Mouse (Mus musculus): ENCODE results near the gene Adarb2.

DNA sequence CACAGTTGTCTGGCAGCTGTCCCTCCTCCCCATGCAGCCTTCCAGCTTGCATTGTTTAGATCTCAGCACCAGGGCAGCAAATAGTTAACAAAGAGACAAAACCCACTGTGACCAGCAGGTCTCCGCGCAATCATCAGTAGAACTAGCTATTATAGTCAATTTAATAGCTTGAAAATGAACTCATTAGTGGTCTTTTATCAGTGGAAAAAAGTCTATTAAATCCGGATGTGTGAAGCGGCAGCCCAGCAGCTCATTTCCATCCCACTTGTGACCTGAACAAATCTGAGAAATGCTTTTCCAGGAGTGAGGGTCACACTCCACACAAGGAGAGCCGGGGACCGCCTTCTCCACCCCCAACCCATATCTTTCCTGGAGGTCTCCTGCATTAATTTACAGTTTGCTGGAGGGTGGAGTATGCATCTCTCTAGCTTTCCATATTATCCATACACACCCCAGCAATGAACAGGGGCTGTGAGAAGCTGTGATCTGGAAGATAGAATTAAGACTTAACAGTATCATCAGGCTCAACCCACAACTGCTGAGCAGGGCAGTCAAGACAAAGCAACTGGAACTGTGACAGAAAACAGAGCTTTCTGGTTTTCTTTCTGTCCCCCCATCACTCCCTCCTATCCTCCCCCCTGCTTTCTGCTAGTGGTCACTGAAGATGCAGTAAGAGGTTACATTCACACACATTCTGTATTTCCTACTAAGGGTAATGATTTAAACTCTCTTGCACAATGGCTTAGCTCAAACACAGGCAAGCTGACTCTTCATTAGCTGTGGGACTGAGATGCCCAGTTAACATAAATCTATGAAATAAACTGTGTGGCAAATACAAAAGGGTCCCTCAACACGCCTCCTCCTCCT lies 131.2 kb downstream of the Adarb2 start:
- TF ChIP-seq USF1 (IDR thresholded peaks at IDR 0.05; ENCODE audit: low read depth, low read length) (no peak), CTCF (IDR thresholded peaks at IDR 0.05 in 2 of 3, conservative IDR thresholded peaks at IDR 0.05 in 1 of 3; ENCODE audit: control insufficient read depth in 1 of 3, insufficient read depth in 1 of 3, low read depth in 2 of 3, low read length in 3 of 3, poor library complexity in 1 of 3, severe bottlenecking in 1 of 3) (no peak), EP300 (IDR thresholded peaks at IDR 0.05; ENCODE audit: low read depth in 1 of 2, low read length in 2 of 2) (no peak), USF2 (IDR thresholded peaks at IDR 0.05; ENCODE audit: borderline replicate concordance in 1 of 2, insufficient read depth in 1 of 2, low read depth in 1 of 2, low read length in 2 of 2) (no peak), GATA1 (IDR thresholded peaks at IDR 0.05; ENCODE audit: low read depth, low read length) (no peak), MAX (IDR thresholded peaks at IDR 0.05; ENCODE audit: low read length) (no peak), TCF12 (IDR thresholded peaks at IDR 0.05; ENCODE audit: low read depth, low read length) (no peak), POLR2A (IDR thresholded peaks at IDR 0.05; ENCODE audit: control insufficient read depth in 1 of 2, insufficient read depth in 1 of 2, low read depth in 1 of 2, low read length in 2 of 2, poor library complexity in 1 of 2) (no peak), ETS1 (IDR thresholded peaks at IDR 0.05; ENCODE audit: low read depth, low read length) (no peak), SIN3A (IDR thresholded peaks at IDR 0.05; ENCODE audit: low read length) (no peak), KAT2A (conservative IDR thresholded peaks at IDR 0.05; ENCODE audit: low read depth, low read length) (no peak), HCFC1 (IDR thresholded peaks at IDR 0.05; ENCODE audit: low read depth, low read length) (no peak), CHD1 (IDR thresholded peaks at IDR 0.05; ENCODE audit: low read depth, low read length) (no peak), MAFK (IDR thresholded peaks at IDR 0.05; ENCODE audit: borderline replicate concordance, low read depth, low read length) (no peak)
